Mouse (Mus musculus): ENCODE data around the gene Cep170b. TPM values are rescaled to one million over a fixed set of nuclear protein-coding genes. Genes with fewer than 3 reads are reported as not detected.

Cep170b gene
- polyA plus RNA-seq, 1 experiment from 2014 or later, result 16.2 TPM

- Histone ChIP-seq H3K4me3 (ENCODE audit: low read depth, low read length) (no peak overlapping the region), H3K9me3 (ENCODE audit: control insufficient read depth, low read depth, low read length) (no peaks in the 10 kb centered on the region), H3K4me1 (ENCODE audit: control insufficient read depth, insufficient read depth, low read length) (peaks cover 11% of the 10 kb centered on the region; the same call in 1 of the 2 replicates), H3K27ac (ENCODE audit: low read length) (no peak overlapping the region), H3K9ac (replicated peaks; ENCODE audit: low read depth, low read length) (no peak overlapping the region), H3K4me2 (replicated peaks; ENCODE audit: low read depth, low read length) (no peak overlapping the region), H3K36me3 (ENCODE audit: control insufficient read depth, insufficient read depth, low read length) (no peaks in the 10 kb centered on the region), H3K27me3 (ENCODE audit: control insufficient read depth, insufficient read depth, low read length) (no peaks in the 10 kb centered on the region)
- no peak for ATAC-seq (ENCODE audit: insufficient number of reproducible peaks, insufficient read depth, low FRiP score, low read depth)
- 49% methylated on average over 5 of the region's 5 CpGs for WGBS
Observed at GRCm38 (mm10) chr12:112718995-112719394, 1.3 kb upstream of the Cep170b start.

- H3K4me2 ChIP-seq (replicated peaks; ENCODE audit: low read depth, low read length), result peak overlapping the region; percentile 86
- WGBS, result 38% methylated on average over 12 of the region's 12 CpGs
- H3K4me1 ChIP-seq (ENCODE audit: control insufficient read depth, insufficient read depth, low read length), result peaks cover 11% of the 10 kb centered on the region; the same call in 1 of the 2 replicates
- no peak for ATAC-seq (ENCODE audit: insufficient number of reproducible peaks, insufficient read depth, low FRiP score, low read depth)
- H3K27ac ChIP-seq (ENCODE audit: low read length), result peak overlapping the region; percentile 93
- peak overlapping the region; percentile 70 for H3K4me3 ChIP-seq (ENCODE audit: low read depth, low read length)
- peak overlapping the region; percentile 18; the same call in 1 of the 2 replicates for H3K9ac ChIP-seq (replicated peaks; ENCODE audit: low read depth, low read length)
- no peaks in the 10 kb centered on the region for H3K36me3 ChIP-seq (ENCODE audit: control insufficient read depth, insufficient read depth, low read length)
- H3K27me3 ChIP-seq (ENCODE audit: control insufficient read depth, insufficient read depth, low read length), result no peaks in the 10 kb centered on the region
- H3K9me3 ChIP-seq (ENCODE audit: control insufficient read depth, low read depth, low read length), result no peaks in the 10 kb centered on the region
Observed at GRCm38 (mm10) chr12:112720890-112721423, 702 bp downstream of the Cep170b start.

- H3K36me3 ChIP-seq (ENCODE audit: control insufficient read depth, insufficient read depth, low read length), result no peaks in the 10 kb centered on the region
Observed at GRCm38 (mm10) chr12:112721424-112722239, 1.4 kb downstream of the Cep170b start.

GRCm38 (mm10) chr12:112722240-112723027, 2.2 kb downstream of the Cep170b start:
- ATAC-seq (ENCODE audit: insufficient number of reproducible peaks, insufficient read depth, low FRiP score, low read depth), result peak; percentile 40
- peak overlapping the region; percentile 86 for H3K4me2 ChIP-seq (replicated peaks; ENCODE audit: low read depth, low read length)
- under 1% methylated on average over 61 of the region's 75 CpGs for WGBS

More at GRCm38 (mm10) chr12:112721424-112722239, 1.4 kb downstream of the Cep170b start:
- 3% methylated on average over 64 of the region's 69 CpGs for WGBS
- Histone ChIP-seq H3K4me2 (replicated peaks; ENCODE audit: low read depth, low read length) (peak overlapping the region; percentile 86), H3K27ac (ENCODE audit: low read length) (peak overlapping the region; percentile 93), H3K4me3 (ENCODE audit: low read depth, low read length) (peak overlapping the region; percentile 70), H3K27me3 (ENCODE audit: control insufficient read depth, insufficient read depth, low read length) (no peaks in the 10 kb centered on the region), H3K9me3 (ENCODE audit: control insufficient read depth, low read depth, low read length) (no peaks in the 10 kb centered on the region), H3K9ac (replicated peaks; ENCODE audit: low read depth, low read length) (peak overlapping the region; percentile 76), H3K4me1 (ENCODE audit: control insufficient read depth, insufficient read depth, low read length) (peaks cover 11% of the 10 kb centered on the region; the same call in 1 of the 2 replicates)
- peak; percentile 67 for ATAC-seq (ENCODE audit: insufficient number of reproducible peaks, insufficient read depth, low FRiP score, low read depth)

DNA sequence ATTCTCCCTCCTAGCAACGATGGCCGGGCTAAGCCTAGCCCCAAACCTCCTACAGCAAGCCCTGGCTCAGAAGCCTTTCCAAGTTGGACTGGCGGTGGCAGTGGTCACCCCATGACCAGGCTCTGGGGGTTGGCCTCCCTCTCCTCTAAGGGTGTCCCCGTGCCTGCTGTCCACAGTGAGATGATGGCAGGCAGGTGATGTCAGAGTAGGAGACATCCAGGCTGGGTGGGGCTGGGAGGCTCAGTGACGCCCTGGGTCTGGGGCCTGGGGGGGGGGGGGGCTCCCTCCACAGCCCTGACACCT, 2.7 kb downstream of the Cep170b start:
- Histone ChIP-seq H3K4me2 (replicated peaks; ENCODE audit: low read depth, low read length) (peak overlapping the region; percentile 86), H3K36me3 (ENCODE audit: control insufficient read depth, insufficient read depth, low read length) (no peaks in the 10 kb centered on the region; the same call in 1 of the 2 replicates), H3K9me3 (ENCODE audit: control insufficient read depth, low read depth, low read length) (no peaks in the 10 kb centered on the region), H3K27ac (ENCODE audit: low read length) (peak overlapping the region; percentile 85; the same call in 1 of the 2 replicates), H3K4me1 (ENCODE audit: control insufficient read depth, insufficient read depth, low read length) (peaks cover 11% of the 10 kb centered on the region; the same call in 1 of the 2 replicates), H3K4me3 (ENCODE audit: low read depth, low read length) (peak overlapping the region; percentile 70), H3K27me3 (ENCODE audit: control insufficient read depth, insufficient read depth, low read length) (no peaks in the 10 kb centered on the region), H3K9ac (replicated peaks; ENCODE audit: low read depth, low read length) (peak overlapping the region; percentile 76)
- WGBS, result 11% methylated on average over 5 of the region's 5 CpGs
- no peak for ATAC-seq (ENCODE audit: insufficient number of reproducible peaks, insufficient read depth, low FRiP score, low read depth)

More at GRCm38 (mm10) chr12:112722240-112723027, 2.2 kb downstream of the Cep170b start:
- Histone ChIP-seq H3K9me3 (ENCODE audit: control insufficient read depth, low read depth, low read length) (no peaks in the 10 kb centered on the region), H3K27ac (ENCODE audit: low read length) (peak overlapping the region; percentile 85), H3K4me1 (ENCODE audit: control insufficient read depth, insufficient read depth, low read length) (peaks cover 11% of the 10 kb centered on the region; the same call in 1 of the 2 replicates), H3K36me3 (ENCODE audit: control insufficient read depth, insufficient read depth, low read length) (no peaks in the 10 kb centered on the region; the same call in 1 of the 2 replicates), H3K9ac (replicated peaks; ENCODE audit: low read depth, low read length) (peak overlapping the region; percentile 76), H3K27me3 (ENCODE audit: control insufficient read depth, insufficient read depth, low read length) (no peaks in the 10 kb centered on the region), H3K4me3 (ENCODE audit: low read depth, low read length) (peak overlapping the region; percentile 70)

- Histone ChIP-seq H3K4me1 (ENCODE audit: control insufficient read depth, insufficient read depth, low read length) (peaks cover 11% of the 10 kb centered on the region; the same call in 1 of the 2 replicates), H3K27me3 (ENCODE audit: control insufficient read depth, insufficient read depth, low read length) (no peaks in the 10 kb centered on the region), H3K9ac (replicated peaks; ENCODE audit: low read depth, low read length) (peak overlapping the region; percentile 76), H3K36me3 (ENCODE audit: control insufficient read depth, insufficient read depth, low read length) (no peaks in the 10 kb centered on the region; the same call in 1 of the 2 replicates), H3K4me2 (replicated peaks; ENCODE audit: low read depth, low read length) (peak overlapping the region; percentile 86), H3K9me3 (ENCODE audit: control insufficient read depth, low read depth, low read length) (no peaks in the 10 kb centered on the region), H3K27ac (ENCODE audit: low read length) (no peak overlapping the region), H3K4me3 (ENCODE audit: low read depth, low read length) (peak overlapping the region; percentile 70; the same call in 1 of the 2 replicates)
- WGBS, result 81% methylated on average over 6 of the region's 6 CpGs
- no peak for ATAC-seq (ENCODE audit: insufficient number of reproducible peaks, insufficient read depth, low FRiP score, low read depth)
Observed at GRCm38 (mm10) chr12:112723445-112723844, 3.2 kb downstream of the Cep170b start.

- H3K4me2 ChIP-seq (replicated peaks; ENCODE audit: low read depth, low read length), result no peak overlapping the region
- WGBS, result 74% methylated on average over 11 of the region's 11 CpGs
- no peak overlapping the region for H3K9ac ChIP-seq (replicated peaks; ENCODE audit: low read depth, low read length)
- no peaks in the 10 kb centered on the region for H3K9me3 ChIP-seq (ENCODE audit: control insufficient read depth, low read depth, low read length)
- no peaks in the 10 kb centered on the region for H3K27me3 ChIP-seq (ENCODE audit: control insufficient read depth, insufficient read depth, low read length)
- no peak for ATAC-seq (ENCODE audit: insufficient number of reproducible peaks, insufficient read depth, low FRiP score, low read depth)
- H3K27ac ChIP-seq (ENCODE audit: low read length), result no peak overlapping the region
- no peak overlapping the region for H3K4me3 ChIP-seq (ENCODE audit: low read depth, low read length)
- no peaks in the 10 kb centered on the region; the same call in 1 of the 2 replicates for H3K36me3 ChIP-seq (ENCODE audit: control insufficient read depth, insufficient read depth, low read length)
- peaks cover 11% of the 10 kb centered on the region; the same call in 1 of the 2 replicates for H3K4me1 ChIP-seq (ENCODE audit: control insufficient read depth, insufficient read depth, low read length)
Observed at GRCm38 (mm10) chr12:112724077-112724805, 4.0 kb downstream of the Cep170b start.
